Mouse (Mus musculus) neural tube, embryonic 11.5 days (tissue): ENCODE results near the gene Adgrb3. TPM values are rescaled to one million over a fixed set of nuclear protein-coding genes. Genes with fewer than 3 reads are reported as not detected.
"Not testable (repeated sequence)": the region's sequence is repeated elsewhere in the genome, so short reads cannot be mapped to it uniquely, and the experiment has no call there.

Experiments used
- ATAC-seq: fragments of 200-750 bp; cut with Nextera tagmentation; 2 replicates; pipeline ENCODE4 v1.8.0; 2017; ENCODE audit warnings: moderate number of reproducible peaks, mild to moderate bottlenecking, moderate TSS enrichment, moderate library complexity; ENCODE audit not compliant: insufficient read depth, low FRiP score, low TSS enrichment
- DNase-seq: peaks from one replicate; pipeline ENCODE4 v3.0.0-alpha.2; 2015; ENCODE audit warnings: low spot score
- H3K27ac ChIP-seq: fragments of 300-500 bp; sonication (generic); 2 replicates; pipeline ENCODE4 v1.5.1; 2014; ENCODE audit warnings: low read depth, mild to moderate bottlenecking, low read length
- H3K27me3 ChIP-seq: fragments of 300-500 bp; sonication (generic); 2 replicates; pipeline ENCODE4 v1.6.1; 2014; ENCODE audit warnings: mild to moderate bottlenecking, low read length, mixed read lengths; ENCODE audit not compliant: control insufficient read depth, insufficient read depth
- H3K36me3 ChIP-seq: fragments of 300-500 bp; sonication (generic); 2 replicates; pipeline ENCODE4 v1.6.1; 2014; ENCODE audit warnings: mild to moderate bottlenecking, low read length, moderate library complexity, mixed read lengths; ENCODE audit not compliant: control insufficient read depth, insufficient read depth
- H3K4me1 ChIP-seq: fragments of 300-500 bp; sonication (generic); 2 replicates; pipeline ENCODE4 v1.6.1; 2014; ENCODE audit warnings: low read length, mixed read lengths; ENCODE audit not compliant: control insufficient read depth, insufficient read depth
- H3K4me2 ChIP-seq: fragments of 300-500 bp; sonication (generic); 2 replicates; pipeline ENCODE4 v1.6.1; 2014; ENCODE audit warnings: low read depth, mild to moderate bottlenecking, moderate library complexity
- H3K4me3 ChIP-seq: fragments of 300-500 bp; sonication (generic); 2 replicates; pipeline ENCODE4 v1.5.1; 2014; ENCODE audit warnings: low read depth, low read length
- H3K9ac ChIP-seq: fragments of 300-500 bp; sonication (generic); 2 replicates; pipeline ENCODE4 v1.6.1; 2014; ENCODE audit warnings: mild to moderate bottlenecking, low read length
- H3K9me3 ChIP-seq: fragments of 300-500 bp; sonication (generic); 2 replicates; pipeline ENCODE4 v1.6.1; 2016; ENCODE audit warnings: low read length; ENCODE audit not compliant: control insufficient read depth
- WGBS: fragments of 180-500 bp; shearing (Covaris S2); extraction: QIAGEN DNeasy Blood & Tissue Kit; methylation state at CpG from one replicate; pipeline ENCODE4 v1.1.7; 2014; 5-methylcytosine and 5-hydroxymethylcytosine counted together
- polyA plus RNA-seq: library from polyadenylated mRNA; unstranded; fragments of >200 nt; fragmentation: Nextera tagmentation; extraction: Ambion mirVana; gene quantifications from 2 replicates; pipeline ENCODE4 v1.2.1, GENCODE M21; 2014

Adgrb3 gene
- polyA plus RNA-seq, 1 experiment from 2014 or later, result 12.1 TPM

- no peak overlapping the region for H3K4me3 ChIP-seq
- H3K27ac ChIP-seq, result no peak overlapping the region
- H3K9ac ChIP-seq, result no peak overlapping the region
- H3K9me3 ChIP-seq, result no peaks in the 10 kb centered on the region
- ATAC-seq (no peak), DNase-seq (no peak)
- no peaks in the 10 kb centered on the region for H3K36me3 ChIP-seq
- H3K4me1 ChIP-seq, result no peaks in the 10 kb centered on the region
- WGBS, result 92% methylated on average over 4 of the region's 4 CpGs
- no peaks in the 10 kb centered on the region for H3K27me3 ChIP-seq
- H3K4me2 ChIP-seq, result no peak overlapping the region
These were observed 132.3 kb downstream of the Adgrb3 start for GRCm38 (mm10) chr1:25697179-25697578.

GRCm38 (mm10) chr1:25696771-25697170 lies 132.7 kb downstream of the Adgrb3 start:
- Histone ChIP-seq H3K4me2 (no peak overlapping the region), H3K27ac (no peak overlapping the region), H3K4me3 (no peak overlapping the region), H3K9me3 (no peaks in the 10 kb centered on the region), H3K4me1 (no peaks in the 10 kb centered on the region), H3K27me3 (no peaks in the 10 kb centered on the region), H3K9ac (no peak overlapping the region), H3K36me3 (no peaks in the 10 kb centered on the region)
- DNase-seq (no peak), ATAC-seq (no peak)
- WGBS, result 70% methylated on average over 3 of the region's 3 CpGs

GRCm38 (mm10) chr1:25682118-25682517 lies 147.4 kb downstream of the Adgrb3 start:
- no peaks in the 10 kb centered on the region for H3K27me3 ChIP-seq
- ATAC-seq (no peak), DNase-seq (no peak)
- 82% methylated on average over 3 of the region's 3 CpGs for WGBS
- no peaks in the 10 kb centered on the region for H3K9me3 ChIP-seq
- no peak overlapping the region for H3K9ac ChIP-seq
- H3K4me2 ChIP-seq, result no peak overlapping the region
- H3K27ac ChIP-seq, result no peak overlapping the region
- H3K36me3 ChIP-seq, result no peaks in the 10 kb centered on the region
- no peaks in the 10 kb centered on the region for H3K4me1 ChIP-seq
- H3K4me3 ChIP-seq, result no peak overlapping the region

GRCm38 (mm10) chr1:25679656-25680055 lies 149.9 kb downstream of the Adgrb3 start:
- Histone ChIP-seq H3K4me3 (no peak overlapping the region), H3K36me3 (no peaks in the 10 kb centered on the region), H3K27ac (no peak overlapping the region), H3K27me3 (no peaks in the 10 kb centered on the region), H3K9me3 (no peaks in the 10 kb centered on the region), H3K4me1 (no peaks in the 10 kb centered on the region), H3K9ac (no peak overlapping the region), H3K4me2 (no peak overlapping the region)
- 63% methylated on average over 2 of the region's 2 CpGs for WGBS
- DNase-seq, result no peak
- no peak for ATAC-seq

GRCm38 (mm10) chr1:25652717-25653116 lies 176.8 kb downstream of the Adgrb3 start:
- no peak overlapping the region for H3K9ac ChIP-seq
- H3K36me3 ChIP-seq, result no peaks in the 10 kb centered on the region
- H3K4me1 ChIP-seq, result no peaks in the 10 kb centered on the region
- H3K9me3 ChIP-seq, result no peaks in the 10 kb centered on the region
- no peak overlapping the region for H3K4me2 ChIP-seq
- no peak overlapping the region for H3K4me3 ChIP-seq
- H3K27ac ChIP-seq, result no peak overlapping the region
- 87% methylated on average over 1 of the region's 1 CpGs for WGBS
- DNase-seq (no peak), ATAC-seq (no peak)
- no peaks in the 10 kb centered on the region for H3K27me3 ChIP-seq

- no peak overlapping the region for H3K27ac ChIP-seq
- H3K9ac ChIP-seq, result no peak overlapping the region
- ATAC-seq (no peak), DNase-seq (no peak)
- WGBS, result 89% methylated on average over 5 of the region's 5 CpGs
- no peaks in the 10 kb centered on the region for H3K4me1 ChIP-seq
- H3K36me3 ChIP-seq, result no peaks in the 10 kb centered on the region
- H3K4me2 ChIP-seq, result no peak overlapping the region
- H3K9me3 ChIP-seq, result no peaks in the 10 kb centered on the region
- H3K4me3 ChIP-seq, result no peak overlapping the region
- no peaks in the 10 kb centered on the region for H3K27me3 ChIP-seq
These were observed 185.3 kb downstream of the Adgrb3 start for GRCm38 (mm10) chr1:25644256-25644655.

GRCm38 (mm10) chr1:25621458-25621857 lies 208.0 kb downstream of the Adgrb3 start:
- WGBS, result 63% methylated on average over 4 of the region's 4 CpGs

GRCm38 (mm10) chr1:25616954-25617353 lies 212.6 kb downstream of the Adgrb3 start:
- Histone ChIP-seq H3K27me3 (no peaks in the 10 kb centered on the region), H3K4me3 (no peak overlapping the region), H3K4me2 (no peak overlapping the region), H3K4me1 (no peaks in the 10 kb centered on the region), H3K36me3 (no peaks in the 10 kb centered on the region), H3K9ac (no peak overlapping the region), H3K9me3 (no peaks in the 10 kb centered on the region), H3K27ac (no peak overlapping the region)
- ATAC-seq (no peak), DNase-seq (no peak)

More at GRCm38 (mm10) chr1:25621458-25621857, 208.0 kb downstream of the Adgrb3 start:
- no peak for ATAC-seq
- no peaks in the 10 kb centered on the region for H3K27me3 ChIP-seq
- H3K4me2 ChIP-seq, result no peak overlapping the region
- DNase-seq, result no peak
- H3K4me1 ChIP-seq, result no peaks in the 10 kb centered on the region
- H3K36me3 ChIP-seq, result no peaks in the 10 kb centered on the region
- H3K27ac ChIP-seq, result no peak overlapping the region
- no peak overlapping the region for H3K9ac ChIP-seq
- H3K9me3 ChIP-seq, result no peaks in the 10 kb centered on the region
- no peak overlapping the region for H3K4me3 ChIP-seq

- not testable (repeated sequence) for H3K4me3 ChIP-seq, H3K9me3 ChIP-seq, DNase-seq, ATAC-seq, H3K9ac ChIP-seq, H3K27ac ChIP-seq, H3K4me2 ChIP-seq, H3K36me3 ChIP-seq, H3K4me1 ChIP-seq, H3K27me3 ChIP-seq
These were observed 218.7 kb downstream of the Adgrb3 start for GRCm38 (mm10) chr1:25610776-25611175.
